Mouse (Mus musculus) inflammation-experienced regulatory T-cells, adult 6 months (primary cell): ENCODE data around the gene Pcsk2. TPM values are rescaled to one million over a fixed set of nuclear protein-coding genes. Genes with fewer than 3 reads are reported as not detected.

Experiments
- ATAC-seq: one replicate; pipeline ENCODE4 v1.8.0; 2017
- polyA plus RNA-seq, 3 experiments: library from polyadenylated mRNA; unstranded; fragments of 100-300 nt; shearing (Covaris generic); gene quantifications; one replicate each; pipeline ENCODE4 v1.2.1; 2017

Gene Pcsk2
- polyA plus RNA-seq = not detected

GRCm38 (mm10) chr2:143545758-143546246, at the start of gene Pcsk2:
TSS of gene Pcsk2 (plus strand) at chr2:143546156.
- no peak for ATAC-seq

DNA sequence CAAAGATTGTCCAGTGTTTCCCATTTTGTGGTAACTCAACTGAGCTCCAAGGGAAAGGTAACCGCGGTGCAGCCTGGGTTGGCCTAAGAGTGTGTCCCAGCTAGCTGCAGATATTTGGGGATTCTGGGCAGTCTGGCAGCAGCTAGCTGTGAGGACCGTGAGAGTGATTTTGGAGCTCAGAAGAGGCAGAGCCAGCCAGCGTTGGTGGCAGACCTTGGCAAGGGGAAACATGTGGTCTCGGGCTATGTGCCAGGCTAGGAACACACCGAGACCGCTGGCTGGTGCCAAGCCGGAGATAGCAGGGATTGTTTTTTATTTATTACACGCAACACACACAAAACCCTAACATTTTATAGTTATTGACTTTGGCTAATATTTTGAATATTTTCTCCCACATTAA, 45.1 kb upstream of the Pcsk2 start:
- ATAC-seq = no peak

GRCm38 (mm10) chr2:143501760-143502159, 44.2 kb upstream of the Pcsk2 start:
- no peak for ATAC-seq

DNA sequence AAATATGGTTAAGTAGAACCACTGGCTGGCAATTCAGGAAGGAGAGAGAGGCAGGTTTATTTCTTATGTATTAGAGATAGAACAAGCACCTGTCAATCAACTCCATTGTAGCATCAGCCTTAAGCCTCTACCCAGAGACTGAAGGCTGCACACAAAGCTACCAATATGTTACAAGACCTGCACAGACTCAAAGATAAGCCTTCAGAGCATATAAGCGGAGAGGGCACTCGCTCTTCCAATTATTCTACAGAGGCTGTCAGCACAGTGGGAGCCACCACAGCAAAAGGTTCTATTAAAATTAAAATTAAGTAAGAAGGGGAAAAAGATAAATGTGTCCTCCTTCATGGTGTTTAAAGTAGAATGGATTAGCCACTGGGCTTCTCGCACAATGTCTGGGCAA, 43.8 kb upstream of the Pcsk2 start:
- ATAC-seq = no peak

DNA sequence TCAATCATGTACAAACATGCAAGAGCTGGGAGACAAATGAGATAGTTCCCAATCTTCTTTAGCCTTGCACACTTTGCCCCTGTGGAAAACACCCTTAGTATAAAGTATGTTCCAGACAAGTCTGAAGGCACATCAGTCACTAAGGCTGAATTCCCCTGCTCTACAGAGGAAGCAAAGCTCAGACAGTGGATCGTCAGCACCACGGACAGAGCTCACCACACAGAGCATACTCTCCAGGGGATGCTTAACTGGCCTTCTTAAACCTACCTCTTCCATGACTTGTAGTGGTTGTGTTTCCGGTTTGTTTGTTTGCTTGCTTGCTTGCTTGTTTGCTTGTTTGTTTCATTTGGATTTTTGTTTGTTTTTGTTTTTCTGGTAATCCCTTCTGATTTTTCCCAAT, 9.5 kb upstream of the Pcsk2 start:
- no peak for ATAC-seq

- ATAC-seq = no peak
Observed at GRCm38 (mm10) chr2:143545299-143545751, 631 bp upstream of the Pcsk2 start.

DNA sequence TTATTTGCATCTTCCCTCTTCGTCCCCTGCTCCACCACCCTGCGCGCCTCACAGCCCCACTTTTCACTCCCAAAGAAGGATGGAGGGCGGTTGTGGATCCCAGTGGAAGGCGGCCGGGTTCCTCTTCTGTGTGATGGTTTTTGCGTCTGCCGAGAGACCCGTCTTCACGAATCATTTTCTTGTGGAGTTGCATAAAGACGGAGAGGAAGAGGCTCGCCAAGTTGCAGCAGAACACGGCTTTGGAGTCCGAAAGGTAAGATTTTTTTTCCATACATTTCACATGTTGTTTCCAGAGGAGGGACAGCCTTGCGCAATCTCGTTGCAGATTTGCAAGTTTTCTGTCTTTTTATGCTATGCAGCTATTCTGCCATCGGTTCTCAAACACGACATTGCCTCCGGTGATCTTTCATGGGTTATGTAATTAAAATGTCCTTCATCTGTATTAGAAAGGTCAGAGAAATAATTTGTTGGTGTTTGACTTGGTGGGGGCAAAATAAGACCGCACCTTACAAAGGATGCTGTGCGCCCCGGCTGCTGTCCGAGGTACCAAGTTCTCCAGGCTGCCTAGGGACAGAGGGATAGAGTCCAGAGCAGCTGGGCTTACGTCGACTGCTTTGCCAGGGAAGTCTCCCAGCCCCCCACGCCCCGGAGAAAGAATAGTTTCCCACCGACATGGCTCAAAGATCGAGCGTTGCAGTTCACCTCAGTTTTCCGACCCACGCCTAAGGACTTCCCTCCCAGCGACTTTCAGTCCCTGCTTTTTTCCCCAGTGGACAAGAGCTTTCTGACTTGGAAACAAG, 656 bp downstream of the Pcsk2 start:
- no peak for ATAC-seq

DNA sequence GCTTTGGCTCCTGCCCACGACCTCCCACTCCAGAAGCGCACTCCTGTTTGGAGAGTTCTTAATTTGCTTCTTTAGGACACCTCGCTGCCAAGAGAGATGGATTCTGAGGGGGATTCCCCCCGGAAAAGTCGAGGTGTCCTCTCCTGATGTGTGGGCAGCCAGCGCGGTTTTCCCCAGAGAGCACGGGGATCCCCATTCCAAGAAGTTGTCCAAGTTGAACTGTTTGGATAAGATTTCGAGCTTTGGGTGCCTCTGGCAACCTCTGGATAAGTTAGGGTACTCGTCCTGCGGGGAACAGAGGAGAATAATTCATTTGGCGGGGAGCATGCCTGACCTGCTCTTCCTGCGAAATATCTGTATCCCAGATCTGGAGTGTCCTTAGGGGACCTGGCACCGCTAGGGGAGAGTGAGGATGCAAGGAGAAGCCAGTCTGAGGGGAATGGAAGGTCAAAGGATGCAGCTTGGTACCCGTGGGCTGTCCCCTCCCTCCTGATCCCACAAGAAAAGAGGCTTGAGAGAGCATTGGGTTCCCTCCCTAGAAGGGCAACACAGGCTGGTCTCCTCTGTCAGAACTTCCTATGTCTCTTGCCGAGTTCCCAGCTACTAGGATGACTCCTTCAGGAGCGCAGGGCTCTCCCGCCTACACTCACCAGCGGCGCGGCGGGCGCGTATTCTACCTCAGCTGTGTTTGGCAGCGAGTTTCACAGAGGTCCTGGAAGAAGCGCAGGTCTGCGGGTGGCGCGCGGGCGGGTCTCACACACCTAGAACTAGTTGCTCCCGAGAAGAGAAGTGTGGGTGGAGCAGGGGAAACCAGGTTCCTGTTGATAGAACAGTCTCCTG, 1.5 kb downstream of the Pcsk2 start:
- ATAC-seq = no peak

- no peak for ATAC-seq
Observed at GRCm38 (mm10) chr2:143560384-143560783, 14.4 kb downstream of the Pcsk2 start.

GRCm38 (mm10) chr2:143565062-143565461, 19.1 kb downstream of the Pcsk2 start:
- no peak for ATAC-seq

- no peak for ATAC-seq
Observed at GRCm38 (mm10) chr2:143565961-143566360, 20.0 kb downstream of the Pcsk2 start.

DNA sequence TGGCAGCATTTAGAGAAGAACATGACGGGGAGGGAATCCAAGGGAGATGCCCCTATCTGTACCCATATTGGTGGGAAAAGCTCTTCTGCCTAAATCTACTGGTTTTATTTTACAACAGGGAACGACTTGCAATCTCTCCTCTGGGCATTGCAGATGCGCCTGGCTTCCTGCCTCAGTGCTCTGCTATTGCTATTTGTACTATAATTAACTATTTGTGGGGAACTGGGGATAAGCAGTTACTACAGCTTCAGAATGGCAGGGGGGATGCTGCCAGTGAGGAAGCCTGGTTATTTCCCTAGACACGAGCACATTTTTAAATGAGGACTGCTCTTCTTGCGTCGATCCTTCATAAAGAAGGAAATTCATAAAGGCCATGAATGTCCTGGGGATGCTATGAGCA, 39.4 kb downstream of the Pcsk2 start:
- ATAC-seq = no peak

- no peak for ATAC-seq
Observed at GRCm38 (mm10) chr2:143590398-143590797, 44.4 kb downstream of the Pcsk2 start.

- ATAC-seq = no peak
Observed at GRCm38 (mm10) chr2:143603071-143603470, 57.1 kb downstream of the Pcsk2 start.

GRCm38 (mm10) chr2:143603871-143604512, 58.0 kb downstream of the Pcsk2 start:
- ATAC-seq = no peak

DNA sequence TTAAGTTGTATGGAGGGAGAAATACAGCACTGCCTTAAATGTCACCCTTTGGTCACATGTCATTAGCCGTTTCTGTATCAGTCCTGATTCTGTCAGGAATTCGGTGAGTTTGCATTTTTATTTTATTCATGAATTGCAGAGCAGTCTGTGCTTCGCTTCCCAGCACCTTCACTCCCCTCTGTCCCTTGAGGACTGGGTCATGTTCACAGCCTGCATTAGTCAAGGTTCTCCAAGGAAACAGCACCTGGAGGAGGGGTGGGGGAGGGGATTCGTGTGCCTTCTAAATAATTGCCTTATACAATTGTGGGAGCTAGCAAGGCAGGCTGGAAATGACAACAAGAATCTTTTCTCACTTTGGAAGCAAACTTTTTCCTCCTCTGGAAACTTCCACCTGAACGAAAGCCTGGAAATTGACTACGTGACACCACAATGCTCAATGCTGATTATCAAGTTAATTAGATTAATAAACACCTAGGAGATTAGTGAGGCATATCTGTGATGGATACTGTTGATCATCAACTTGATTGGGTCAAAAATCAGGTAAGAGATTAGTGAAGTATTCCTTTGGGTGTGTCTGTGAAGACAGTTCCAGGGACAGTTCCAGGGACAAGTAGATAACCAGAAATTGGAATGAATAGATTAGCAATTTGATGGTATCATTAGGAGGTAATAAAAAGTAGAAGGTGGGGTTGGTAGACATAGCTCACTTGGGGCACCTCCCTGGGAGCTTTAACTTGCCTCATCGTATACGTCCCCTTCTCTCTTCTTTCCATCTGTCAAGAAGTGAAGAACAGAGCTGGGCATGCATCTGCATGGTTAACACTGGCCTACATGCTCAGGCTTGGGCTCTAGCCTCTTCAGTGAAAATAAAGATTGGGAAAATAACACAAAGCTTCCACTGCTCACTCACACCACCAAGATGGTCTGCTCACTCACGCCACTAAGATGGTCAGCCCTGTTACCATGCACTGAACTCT, 64.7 kb downstream of the Pcsk2 start:
- no peak for ATAC-seq

DNA sequence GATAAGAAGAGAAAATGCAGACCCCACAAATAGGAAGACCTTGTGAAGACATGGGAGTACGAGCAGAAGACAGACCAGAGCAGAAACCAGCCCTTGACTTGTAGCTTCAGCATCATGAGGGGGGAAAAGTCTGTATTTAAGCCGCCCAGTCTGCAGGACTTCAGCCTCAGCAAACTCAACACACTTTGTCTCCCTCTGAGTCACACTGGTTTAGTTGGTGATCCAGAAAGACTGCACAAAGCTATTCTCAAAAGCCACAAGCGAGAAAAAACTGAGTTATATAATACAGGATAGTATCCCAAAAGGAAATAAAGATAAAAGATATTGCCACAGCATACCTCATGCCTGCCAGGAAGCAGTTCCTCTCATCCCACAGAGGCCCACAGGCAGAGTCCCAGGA, 67.5 kb downstream of the Pcsk2 start:
- no peak for ATAC-seq

GRCm38 (mm10) chr2:143614775-143615174, 68.8 kb downstream of the Pcsk2 start:
- no peak for ATAC-seq

GRCm38 (mm10) chr2:143620916-143621315, 75.0 kb downstream of the Pcsk2 start:
- no peak for ATAC-seq

GRCm38 (mm10) chr2:143623916-143624315, 78.0 kb downstream of the Pcsk2 start:
- ATAC-seq = no peak

DNA sequence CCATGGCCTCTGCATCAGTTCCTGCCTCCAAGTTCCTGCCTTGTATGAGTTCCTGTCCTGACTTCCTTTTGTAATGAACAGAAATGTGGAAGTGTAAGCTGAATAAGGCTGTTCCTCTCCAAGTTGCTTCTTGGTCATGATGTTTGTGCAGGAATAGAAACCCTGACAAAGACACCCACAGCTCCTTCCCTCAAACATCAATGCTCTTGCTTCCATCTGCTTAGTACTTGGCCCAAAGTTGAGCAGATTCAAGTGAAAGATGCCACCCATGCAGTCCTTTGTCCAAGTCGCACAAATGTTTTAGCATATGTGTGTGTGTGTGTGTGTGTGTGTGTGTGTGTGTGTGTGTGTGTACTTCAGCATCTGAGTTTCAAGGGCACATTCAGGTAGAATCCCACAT, 97.3 kb downstream of the Pcsk2 start:
- no peak for ATAC-seq

GRCm38 (mm10) chr2:143644374-143644773, 98.4 kb downstream of the Pcsk2 start:
- ATAC-seq = no peak
